Mouse (Mus musculus): ENCODE measurements at regions not wholly inside any gene's neighbourhood (a gene's known extent, or its start where the extent isn't known, plus 50 kb on each side); places are given as distances from the start of the nearest gene placed in this dataset.

- TF ChIP-seq FLI1 (IDR thresholded peaks at IDR 0.05; ENCODE audit: low read length) (no peak), GATA1 (IDR thresholded peaks at IDR 0.05; ENCODE audit: borderline replicate concordance, low read length) (no peak)
Measured at GRCm38 (mm10) chr1:128472022-128472712, 55.0 kb upstream of the Dars start.

All from megakaryocyte, embryonic 14.5 days (primary cell).